Mouse (Mus musculus): ENCODE measurements around the gene Zbp1. TPM values are rescaled to one million over a fixed set of nuclear protein-coding genes. Genes with fewer than 3 reads are reported as not detected.

Gene Zbp1
- polyA plus RNA-seq, 1 experiment from 2014 or later: 0.45 TPM

DNA sequence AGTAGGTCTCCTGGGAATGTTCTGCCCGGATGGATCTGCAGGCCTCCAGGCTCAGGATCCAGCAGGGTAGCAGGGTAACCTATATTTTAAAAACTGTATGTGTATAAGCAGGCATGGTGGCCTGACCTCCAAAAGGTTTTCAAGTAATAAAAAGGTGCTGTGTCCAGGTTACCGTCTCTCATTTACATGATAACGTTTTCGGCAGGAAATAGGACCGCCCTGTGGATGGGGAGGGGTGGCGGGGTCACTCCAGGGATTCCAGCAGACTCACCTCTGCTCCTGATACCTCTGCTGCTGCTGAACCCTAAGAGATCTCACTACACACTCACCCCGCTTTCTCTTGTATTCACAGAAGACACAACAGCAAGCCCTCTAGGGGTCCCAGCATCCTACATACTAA is 7.2 kb upstream of the Zbp1 start:
- H3K9me3 ChIP-seq: no peaks in the 10 kb centered on the region
- peaks cover 43% of the 10 kb centered on the region for H3K4me1 ChIP-seq
- no peak overlapping the region for H3K27ac ChIP-seq
- H3K4me2 ChIP-seq (replicated peaks): no peak overlapping the region
- no peaks in the 10 kb centered on the region for H3K27me3 ChIP-seq
- ATAC-seq (ENCODE audit: low FRiP score, low read depth): no peak
- H3K9ac ChIP-seq: no peak overlapping the region
- WGBS: 79% methylated on average over 7 of the region's 7 CpGs
- H3K4me3 ChIP-seq: no peak overlapping the region
- peaks cover 48% of the 10 kb centered on the region for H3K36me3 ChIP-seq

DNA sequence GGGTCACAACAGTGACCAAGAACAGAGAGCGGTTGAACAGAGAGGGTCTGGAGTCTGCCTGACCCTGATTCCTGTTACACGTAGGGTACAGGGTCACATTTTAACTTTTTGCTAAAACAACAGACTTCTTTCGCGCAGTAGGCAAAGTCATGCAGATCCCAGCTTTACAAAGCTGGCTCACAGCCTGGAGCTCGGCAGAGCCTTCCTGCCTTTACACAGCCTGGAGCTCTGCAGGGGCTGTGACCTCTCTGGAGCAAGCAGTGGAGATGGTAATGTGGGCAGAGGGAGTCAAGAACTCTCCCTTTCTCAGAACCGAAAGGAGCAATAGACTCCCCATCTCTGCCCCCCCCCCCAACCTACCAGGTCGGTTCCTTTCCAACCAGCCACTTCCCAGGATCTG is 6.1 kb upstream of the Zbp1 start:
- Histone ChIP-seq H3K36me3 (peaks cover 37% of the 10 kb centered on the region), H3K27ac (0 out of 2 replicates have a peak overlapping the region, but pooled peaks have one; percentile 10), H3K4me3 (no peak overlapping the region), H3K9me3 (no peaks in the 10 kb centered on the region), H3K27me3 (no peaks in the 10 kb centered on the region), H3K4me2 (replicated peaks) (no peak overlapping the region), H3K9ac (no peak overlapping the region), H3K4me1 (peaks cover 32% of the 10 kb centered on the region)
- no peak for ATAC-seq (ENCODE audit: low FRiP score, low read depth)
- WGBS: 58% methylated on average over 7 of the region's 7 CpGs

DNA sequence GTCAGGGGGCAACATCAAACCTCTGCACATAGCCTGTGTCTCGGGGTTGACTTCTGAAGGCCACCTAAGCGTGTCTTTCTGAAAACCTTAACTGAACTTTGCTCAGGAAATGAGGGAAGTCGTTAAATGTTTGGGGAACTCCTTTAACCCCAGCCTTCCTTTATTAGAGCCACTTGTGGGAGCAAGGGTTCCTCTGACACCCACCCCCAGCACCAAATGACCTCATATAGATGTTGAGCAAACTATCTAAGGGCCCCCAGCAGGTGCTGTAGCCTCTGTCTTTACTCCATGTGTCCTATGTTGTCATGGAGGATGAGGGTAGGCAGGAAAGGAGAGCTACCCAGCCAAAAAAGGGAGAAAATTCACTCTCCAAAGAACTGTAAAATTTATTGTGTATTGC is 5.4 kb upstream of the Zbp1 start:
- no peak overlapping the region for H3K9ac ChIP-seq
- H3K36me3 ChIP-seq: peaks cover 33% of the 10 kb centered on the region
- H3K4me3 ChIP-seq: no peak overlapping the region
- H3K4me1 ChIP-seq: peaks cover 33% of the 10 kb centered on the region
- H3K9me3 ChIP-seq: no peaks in the 10 kb centered on the region
- no peak for ATAC-seq (ENCODE audit: low FRiP score, low read depth)
- no peak overlapping the region for H3K4me2 ChIP-seq (replicated peaks)
- H3K27me3 ChIP-seq: no peaks in the 10 kb centered on the region
- 24% methylated on average over 3 of the region's 3 CpGs for WGBS
- no peak overlapping the region for H3K27ac ChIP-seq

DNA sequence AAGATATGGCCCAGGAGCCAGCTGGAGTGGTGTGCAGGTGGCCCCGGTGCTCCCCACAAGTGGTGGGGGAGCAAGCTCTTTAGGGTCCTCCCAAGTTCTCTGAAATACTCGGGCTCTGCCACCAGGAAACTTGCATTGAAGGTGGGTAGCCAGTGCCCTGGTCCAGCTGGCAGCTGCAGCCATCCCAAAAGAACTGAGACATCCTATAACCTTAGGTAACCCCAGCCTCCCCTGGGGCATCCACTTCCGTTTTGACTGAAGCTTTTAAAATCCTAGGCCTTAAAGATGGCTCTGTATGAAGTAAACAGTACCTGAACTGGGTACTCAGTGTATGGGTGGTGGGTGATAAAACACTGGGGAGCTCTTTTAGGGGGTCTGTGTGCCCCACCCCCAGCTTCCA is 4.8 kb upstream of the Zbp1 start:
- H3K27me3 ChIP-seq: no peaks in the 10 kb centered on the region; the same call in 1 of the 2 replicates
- no peak overlapping the region for H3K4me2 ChIP-seq (replicated peaks)
- no peak for ATAC-seq (ENCODE audit: low FRiP score, low read depth)
- peaks cover 27% of the 10 kb centered on the region for H3K36me3 ChIP-seq
- no peak overlapping the region for H3K4me3 ChIP-seq
- no peak overlapping the region for H3K27ac ChIP-seq
- no peaks in the 10 kb centered on the region for H3K9me3 ChIP-seq
- WGBS: 53% methylated on average over 3 of the region's 3 CpGs
- H3K9ac ChIP-seq: no peak overlapping the region
- H3K4me1 ChIP-seq: peaks cover 35% of the 10 kb centered on the region

DNA sequence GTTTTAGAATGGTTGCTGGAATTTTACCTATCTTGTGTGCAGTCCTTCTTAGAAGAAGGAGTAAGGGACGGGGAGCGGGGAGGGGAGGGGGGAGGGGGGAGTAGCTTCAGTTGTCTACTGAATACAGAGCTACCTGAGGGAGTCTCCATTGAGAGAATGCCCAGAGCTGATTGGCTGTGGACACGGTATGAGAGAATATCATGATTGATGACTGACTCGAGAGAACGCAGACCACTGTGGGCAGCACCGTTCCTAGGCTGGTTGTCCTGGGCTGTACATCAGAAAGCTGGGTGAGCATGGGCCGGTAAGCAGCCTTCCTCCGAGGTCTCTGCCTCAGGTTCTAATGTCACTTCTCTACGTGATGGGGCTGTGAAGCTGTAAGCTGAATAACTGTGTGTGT is 2.0 kb upstream of the Zbp1 start:
- Histone ChIP-seq H3K27ac (no peak overlapping the region), H3K4me3 (no peak overlapping the region), H3K4me1 (peaks cover 32% of the 10 kb centered on the region), H3K36me3 (peaks cover 3% of the 10 kb centered on the region), H3K27me3 (peaks cover 2% of the 10 kb centered on the region; the same call in 1 of the 2 replicates), H3K4me2 (replicated peaks) (no peak overlapping the region), H3K9ac (no peak overlapping the region), H3K9me3 (no peaks in the 10 kb centered on the region)
- ATAC-seq (ENCODE audit: low FRiP score, low read depth): no peak
- WGBS: 89% methylated on average over 9 of the region's 9 CpGs

DNA sequence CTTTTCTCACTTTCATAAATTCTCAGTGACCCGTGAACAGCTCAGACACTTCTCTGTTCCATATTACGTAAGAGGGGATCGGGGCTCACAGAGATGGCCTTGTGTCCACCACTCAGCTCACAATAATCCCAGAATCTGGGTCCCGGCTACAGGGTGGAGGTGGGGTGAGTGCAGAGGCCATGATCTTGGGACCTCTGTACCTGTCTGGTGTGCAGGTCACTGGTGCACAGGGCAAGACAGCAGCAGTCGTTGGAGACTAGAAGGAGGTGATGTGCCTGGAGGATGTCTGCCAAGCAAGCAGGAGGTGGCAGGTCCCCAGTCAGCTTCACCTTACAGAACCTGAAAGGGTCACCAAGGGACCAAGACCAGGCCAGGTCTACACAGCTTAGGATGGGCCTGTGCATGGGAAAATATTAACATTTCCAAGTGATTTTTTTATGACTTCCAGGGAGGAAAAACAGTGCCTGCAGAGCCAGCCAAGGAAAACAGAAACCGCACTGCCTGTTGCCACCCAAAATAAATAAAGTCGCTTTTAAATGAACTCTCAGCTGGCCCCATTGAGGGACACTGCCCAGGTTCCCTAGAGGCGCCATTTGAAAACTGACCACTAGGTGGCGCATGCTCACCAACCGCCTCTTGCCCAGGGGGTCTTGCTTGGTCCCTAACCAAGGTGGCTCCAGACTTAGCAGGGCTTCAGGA is 682 bp upstream of the Zbp1 start:
- 39% methylated on average over 10 of the region's 10 CpGs for WGBS
- peaks cover 19% of the 10 kb centered on the region for H3K4me1 ChIP-seq
- H3K4me3 ChIP-seq: no peak overlapping the region
- H3K27ac ChIP-seq: no peak overlapping the region
- H3K9me3 ChIP-seq: peaks cover 3% of the 10 kb centered on the region; the same call in 1 of the 2 replicates
- no peak for ATAC-seq (ENCODE audit: low FRiP score, low read depth)
- H3K27me3 ChIP-seq: peaks cover 2% of the 10 kb centered on the region; the same call in 1 of the 2 replicates
- H3K4me2 ChIP-seq (replicated peaks): no peak overlapping the region
- no peaks in the 10 kb centered on the region for H3K36me3 ChIP-seq
- H3K9ac ChIP-seq: no peak overlapping the region

DNA sequence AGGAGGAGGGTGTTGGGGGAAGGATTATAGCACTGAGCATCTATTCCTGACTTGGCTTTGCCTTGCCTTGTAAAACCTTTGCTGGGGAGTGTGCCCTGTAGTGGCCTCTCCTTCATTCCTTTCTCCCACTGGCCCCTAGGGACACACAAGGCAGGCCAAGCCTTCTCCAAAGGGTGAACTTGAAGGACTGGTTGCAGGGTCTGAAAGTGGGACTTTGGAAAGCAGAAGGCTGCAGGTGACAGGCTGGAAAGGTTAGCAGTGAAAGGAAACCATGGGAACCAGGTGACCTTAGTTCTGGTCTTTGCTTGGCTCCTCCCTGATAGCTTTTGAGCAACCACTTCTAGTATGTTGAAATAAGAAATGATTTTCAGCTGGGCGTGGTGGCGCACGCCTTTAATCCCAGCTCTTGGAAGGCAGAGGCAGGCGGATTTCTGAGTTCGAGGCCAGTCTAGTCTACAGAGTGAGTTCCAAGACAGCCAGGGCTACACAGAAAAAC is 912 bp downstream of the Zbp1 start:
- ATAC-seq (ENCODE audit: low FRiP score, low read depth): no peak
- 95% methylated on average over 5 of the region's 5 CpGs for WGBS
- Histone ChIP-seq H3K4me1 (peaks cover 5% of the 10 kb centered on the region; the same call in 1 of the 2 replicates), H3K4me3 (no peak overlapping the region), H3K27me3 (peaks cover 2% of the 10 kb centered on the region; the same call in 1 of the 2 replicates), H3K27ac (no peak overlapping the region), H3K36me3 (no peaks in the 10 kb centered on the region), H3K9me3 (peaks cover 7% of the 10 kb centered on the region; the same call in 1 of the 2 replicates), H3K4me2 (replicated peaks) (no peak overlapping the region), H3K9ac (no peak overlapping the region)

DNA sequence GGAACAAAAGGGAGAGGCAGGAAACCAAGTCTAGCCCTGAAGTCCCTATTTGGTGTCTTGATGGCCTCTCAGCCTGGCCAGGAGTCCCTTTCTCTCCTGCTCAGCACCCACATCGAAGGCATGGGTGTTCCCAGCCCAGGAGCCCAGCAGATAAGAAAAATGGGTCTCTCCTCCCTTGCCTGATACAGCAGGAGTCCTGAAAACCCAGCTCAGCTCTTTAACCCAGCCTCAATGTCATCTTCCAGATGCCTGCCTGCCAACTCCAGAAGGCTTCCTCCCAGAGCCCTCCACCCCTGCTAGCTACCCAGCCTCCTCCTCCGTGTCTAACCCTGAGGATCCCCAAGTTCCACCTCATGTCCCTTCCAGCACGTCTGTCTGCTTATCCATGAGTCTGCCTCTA is 1.5 kb downstream of the Zbp1 start:
- no peak overlapping the region for H3K4me3 ChIP-seq
- no peak overlapping the region for H3K27ac ChIP-seq
- H3K4me2 ChIP-seq (replicated peaks): no peak overlapping the region
- peaks cover 7% of the 10 kb centered on the region; the same call in 1 of the 2 replicates for H3K9me3 ChIP-seq
- no peaks in the 10 kb centered on the region for H3K36me3 ChIP-seq
- peaks cover 5% of the 10 kb centered on the region; the same call in 1 of the 2 replicates for H3K4me1 ChIP-seq
- no peak overlapping the region for H3K9ac ChIP-seq
- no peak for ATAC-seq (ENCODE audit: low FRiP score, low read depth)
- 67% methylated on average over 3 of the region's 3 CpGs for WGBS
- H3K27me3 ChIP-seq: peaks cover 2% of the 10 kb centered on the region; the same call in 1 of the 2 replicates

DNA sequence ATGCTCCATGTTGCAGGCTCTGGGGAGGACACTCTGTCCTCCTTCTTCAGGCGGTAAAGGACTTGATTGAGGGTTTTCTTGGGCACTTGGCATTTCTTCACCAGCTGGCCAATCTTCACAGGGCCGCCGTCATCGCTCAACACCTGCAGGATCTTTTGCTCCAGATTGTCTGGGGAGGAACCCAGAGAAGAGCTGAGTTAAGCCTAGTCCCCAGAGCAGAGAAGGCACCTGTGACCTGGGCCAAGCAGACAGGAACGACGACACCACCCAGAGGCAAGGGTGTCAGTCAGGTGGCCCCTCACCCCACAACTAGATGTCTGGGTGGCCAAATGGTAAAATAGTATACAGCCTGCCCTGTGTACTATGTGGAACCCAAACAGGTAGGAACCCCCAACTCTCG is 1.9 kb downstream of the Zbp1 start:
- 85% methylated on average over 7 of the region's 7 CpGs for WGBS
- Histone ChIP-seq H3K36me3 (no peaks in the 10 kb centered on the region), H3K4me2 (replicated peaks) (no peak overlapping the region), H3K4me1 (peaks cover 5% of the 10 kb centered on the region; the same call in 1 of the 2 replicates), H3K4me3 (no peak overlapping the region), H3K9me3 (peaks cover 7% of the 10 kb centered on the region; the same call in 1 of the 2 replicates), H3K9ac (no peak overlapping the region), H3K27me3 (peaks cover 2% of the 10 kb centered on the region; the same call in 1 of the 2 replicates), H3K27ac (no peak overlapping the region)
- no peak for ATAC-seq (ENCODE audit: low FRiP score, low read depth)

DNA sequence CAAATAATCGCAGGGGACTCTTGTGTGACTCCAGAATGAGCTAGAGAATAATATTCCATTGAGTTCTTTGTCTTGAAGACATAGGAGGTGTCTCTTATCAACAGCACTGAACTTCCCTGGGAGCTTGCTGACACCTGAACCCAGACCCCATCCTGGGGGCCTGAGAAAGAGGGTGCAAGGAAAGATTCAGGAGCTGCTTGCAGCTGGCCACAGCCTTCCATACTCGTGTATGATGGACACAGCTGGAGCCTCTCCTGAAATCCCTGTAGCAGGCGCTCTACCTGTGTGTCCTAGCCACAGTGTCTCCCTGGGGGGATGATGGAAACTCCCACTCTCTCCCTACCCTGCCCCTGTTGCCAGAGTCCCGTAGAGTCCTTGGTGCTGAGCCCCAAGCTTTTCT is 6.5 kb downstream of the Zbp1 start:
- no peak overlapping the region for H3K9ac ChIP-seq
- 74% methylated on average over 4 of the region's 4 CpGs for WGBS
- ATAC-seq (ENCODE audit: low FRiP score, low read depth): no peak
- 0 out of 2 replicates have a peak, but pooled peaks cover 2% of the 10 kb centered on the region for H3K27me3 ChIP-seq
- H3K4me2 ChIP-seq (replicated peaks): no peak overlapping the region
- H3K4me3 ChIP-seq: no peak overlapping the region
- 0 out of 2 replicates have a peak, but pooled peaks cover 4% of the 10 kb centered on the region for H3K4me1 ChIP-seq
- peaks cover 7% of the 10 kb centered on the region; the same call in 1 of the 2 replicates for H3K9me3 ChIP-seq
- no peaks in the 10 kb centered on the region for H3K36me3 ChIP-seq
- H3K27ac ChIP-seq: no peak overlapping the region

DNA sequence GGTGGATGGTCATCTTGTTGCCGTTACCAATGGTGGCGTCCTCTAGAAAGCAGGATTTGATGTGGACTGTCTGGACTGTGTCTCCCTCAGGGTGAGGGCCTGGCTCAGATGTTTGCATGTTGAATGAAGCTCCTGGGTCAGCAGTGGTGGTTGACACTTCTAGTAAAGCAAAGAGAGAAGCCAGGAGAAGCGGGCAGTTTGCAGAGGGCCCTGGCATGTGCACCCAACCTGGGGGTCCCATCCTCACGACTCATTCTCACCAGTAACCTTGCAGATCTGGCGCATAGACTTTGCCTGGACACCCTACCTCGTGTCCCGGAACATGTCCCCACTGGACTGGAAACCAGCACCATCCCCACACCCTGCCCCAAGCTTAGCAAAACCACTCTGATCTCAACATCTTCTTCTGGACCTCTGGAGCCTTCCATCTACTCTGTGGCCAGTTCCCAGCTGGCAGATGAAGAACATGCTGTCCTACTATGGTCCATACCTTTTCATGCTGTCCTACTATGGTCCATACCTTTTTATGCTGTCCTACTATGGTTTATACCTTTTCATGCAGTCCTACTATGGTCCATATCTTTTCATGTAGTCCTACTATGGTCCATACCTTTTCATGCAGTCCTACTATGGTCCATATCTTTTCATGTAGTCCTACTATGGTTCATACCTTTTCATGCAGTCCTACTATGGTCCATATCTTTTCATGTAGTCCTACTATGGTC is 9.5 kb downstream of the Zbp1 start:
- H3K9me3 ChIP-seq: peaks cover 2% of the 10 kb centered on the region; the same call in 1 of the 2 replicates

DNA sequence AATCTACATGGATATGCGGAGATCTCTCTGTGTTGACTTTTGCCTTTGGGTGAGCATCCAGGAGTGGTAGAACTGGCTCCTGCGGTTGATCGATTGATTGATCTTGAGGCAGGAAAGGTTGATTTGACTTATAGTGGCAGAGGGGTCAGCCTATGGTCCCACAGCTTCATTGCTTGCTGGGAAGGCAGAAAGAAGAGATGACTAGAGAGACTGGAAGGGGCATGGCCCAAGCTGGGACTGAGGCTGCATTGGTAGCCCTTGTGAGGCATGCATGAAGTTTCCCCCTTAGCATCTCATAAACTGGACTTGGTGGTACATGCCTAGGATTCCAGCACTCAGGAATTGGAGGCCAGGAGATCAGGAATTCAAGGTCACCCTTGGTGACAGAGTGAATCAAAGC is 11.7 kb downstream of the Zbp1 start:
- H3K9ac ChIP-seq: no peak overlapping the region
- H3K27me3 ChIP-seq: no peaks in the 10 kb centered on the region
- ATAC-seq (ENCODE audit: low FRiP score, low read depth): no peak
- 0 out of 2 replicates have a peak, but pooled peaks cover 4% of the 10 kb centered on the region for H3K4me1 ChIP-seq
- no peaks in the 10 kb centered on the region for H3K36me3 ChIP-seq
- H3K27ac ChIP-seq: no peak overlapping the region
- no peaks in the 10 kb centered on the region; the same call in 1 of the 2 replicates for H3K9me3 ChIP-seq
- H3K4me3 ChIP-seq: no peak overlapping the region
- H3K4me2 ChIP-seq (replicated peaks): no peak overlapping the region
- WGBS: 95% methylated on average over 3 of the region's 3 CpGs

More for the DNA sequence above, 9.5 kb downstream of the Zbp1 start:
- Histone ChIP-seq H3K27me3 (no peaks in the 10 kb centered on the region), H3K9ac (no peak overlapping the region), H3K27ac (no peak overlapping the region), H3K4me2 (replicated peaks) (no peak overlapping the region), H3K4me1 (0 out of 2 replicates have a peak, but pooled peaks cover 4% of the 10 kb centered on the region), H3K36me3 (no peaks in the 10 kb centered on the region), H3K4me3 (no peak overlapping the region)
- 92% methylated on average over 7 of the region's 7 CpGs for WGBS
- ATAC-seq (ENCODE audit: low FRiP score, low read depth): no peak
